Mouse (Mus musculus) urinary bladder, postnatal 36 days (tissue): ENCODE data around the gene Tspan5.

Experiments used
- DNase-seq, 2 experiments: peaks; one replicate each; pipeline ENCODE4 v3.0.0; 2022; ENCODE audit warnings: low spot score in 2 of 2, mixed read lengths in 1 of 2

Gene Tspan5

DNA sequence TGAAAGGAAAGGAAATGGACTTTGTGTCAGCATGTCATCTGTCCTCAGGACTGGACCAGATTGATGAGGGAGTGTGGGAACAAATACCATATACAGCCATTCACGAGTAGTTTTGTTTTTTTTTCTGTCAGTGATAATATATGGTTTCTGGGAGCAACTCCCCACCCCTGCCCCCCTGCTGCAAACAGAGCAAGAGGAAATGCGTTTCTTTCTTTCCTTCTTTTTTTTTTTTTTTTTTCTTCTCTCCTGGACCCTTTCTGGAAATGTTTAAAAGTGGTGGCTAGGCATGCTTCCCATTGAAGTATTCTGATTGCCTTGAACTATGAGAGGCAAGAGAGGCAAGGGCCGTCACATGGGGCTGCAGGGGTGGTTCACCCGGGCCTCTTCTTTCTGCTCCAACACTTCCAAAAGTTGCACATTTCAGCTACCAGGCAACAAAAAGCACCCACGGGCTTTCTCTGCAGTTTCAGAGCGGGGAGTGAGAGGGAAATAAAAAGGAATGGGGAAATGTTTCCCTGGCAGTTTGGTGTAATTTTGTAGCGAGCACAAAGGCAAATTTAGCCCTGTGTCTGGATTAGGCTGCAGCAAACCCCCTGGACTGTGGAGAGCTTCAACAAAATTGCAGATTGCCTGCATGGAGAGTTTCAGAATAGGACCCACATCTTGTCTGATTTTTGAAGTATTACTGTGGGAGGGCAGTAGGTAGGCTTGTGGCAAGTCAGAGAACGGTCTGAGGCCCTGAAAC is 2.2 kb downstream of the Tspan5 start:
- no peak for DNase-seq

GRCm38 (mm10) chr3:138745091-138745490 is 3.1 kb downstream of the Tspan5 start:
- DNase-seq, result no peak

DNA sequence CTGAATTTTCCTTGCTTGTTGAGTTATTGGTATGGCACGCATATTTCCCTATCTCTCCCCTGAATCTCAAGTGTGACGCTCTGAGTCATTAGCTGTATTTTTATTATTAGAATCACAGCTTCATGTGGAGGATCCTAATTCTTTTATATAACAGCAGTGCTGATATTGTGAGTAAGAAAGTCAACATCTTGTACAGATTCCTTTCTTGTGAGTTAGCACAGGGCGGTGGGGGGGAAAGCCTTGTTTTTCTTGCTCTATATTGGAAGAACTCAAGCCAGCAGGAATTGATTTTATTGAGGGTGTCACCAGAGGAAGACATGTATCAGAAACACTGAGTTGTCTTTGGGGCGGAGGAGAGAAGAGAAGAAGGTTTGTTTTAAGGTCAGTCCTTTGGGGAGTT is 3.6 kb downstream of the Tspan5 start:
- DNase-seq, result peak in 1 of 2 experiments; percentile 48

DNA sequence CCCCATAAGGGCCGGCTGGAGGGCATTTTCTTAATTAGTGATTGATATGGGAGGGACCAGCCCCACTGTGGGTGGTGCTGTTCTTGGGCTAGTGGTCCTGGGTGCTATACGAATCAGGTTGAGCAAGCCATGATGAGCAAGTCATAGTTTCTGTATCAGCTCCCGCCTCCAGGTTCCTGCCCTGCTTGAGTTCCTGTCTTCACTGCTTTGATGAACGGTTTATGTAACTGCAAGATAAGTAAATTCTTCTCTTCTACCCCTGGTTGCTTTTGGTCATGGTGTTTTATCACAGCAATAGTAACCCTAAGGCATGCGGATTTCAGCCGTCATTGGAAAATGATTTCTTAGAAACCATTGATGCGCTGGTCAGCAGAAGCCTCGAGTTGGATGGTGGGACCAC is 4.6 kb downstream of the Tspan5 start:
- no peak for DNase-seq

- no peak for DNase-seq
Observed at GRCm38 (mm10) chr3:138747035-138747434, 5.0 kb downstream of the Tspan5 start.

DNA sequence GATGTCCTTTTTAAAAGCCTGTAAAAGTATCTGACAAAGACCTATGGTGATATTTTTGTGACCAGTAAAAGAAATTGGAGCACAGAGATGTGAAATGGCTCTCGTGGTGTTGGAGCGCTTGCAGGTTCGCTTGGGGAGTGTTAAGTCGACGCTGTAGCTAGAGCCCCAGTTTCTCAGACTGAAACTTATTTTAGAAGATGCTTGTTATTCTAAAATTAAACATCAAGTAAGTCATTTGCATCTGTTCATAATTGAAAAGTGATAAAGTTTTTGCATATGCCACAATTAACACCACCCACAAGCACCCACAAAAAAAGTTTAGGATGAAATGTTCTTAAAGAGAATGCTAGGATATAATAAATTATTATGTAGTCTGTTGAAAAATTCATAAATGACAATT is 6.0 kb downstream of the Tspan5 start:
- no peak for DNase-seq

GRCm38 (mm10) chr3:138749645-138750044 is 7.7 kb downstream of the Tspan5 start:
- no peak for DNase-seq

DNA sequence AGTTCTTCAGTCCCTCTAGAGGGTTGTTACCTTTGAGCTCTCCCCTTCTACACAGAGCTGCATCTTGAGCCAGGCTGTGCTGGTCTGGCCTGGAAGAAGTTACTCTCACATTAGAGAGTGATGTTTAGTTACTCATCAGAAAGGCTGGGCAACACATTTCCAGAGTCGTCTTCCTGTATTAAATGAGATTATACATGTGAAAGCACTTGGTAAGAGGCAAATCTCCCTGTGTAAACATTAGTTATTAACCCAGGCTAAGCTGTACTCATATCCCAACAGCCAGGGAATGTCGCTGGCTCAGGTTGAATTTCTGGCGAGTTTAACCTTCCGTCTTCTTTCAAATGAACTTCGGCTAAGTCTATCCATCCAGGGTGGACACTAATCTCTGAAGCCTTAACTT is 9.3 kb downstream of the Tspan5 start:
- DNase-seq, result no peak

DNA sequence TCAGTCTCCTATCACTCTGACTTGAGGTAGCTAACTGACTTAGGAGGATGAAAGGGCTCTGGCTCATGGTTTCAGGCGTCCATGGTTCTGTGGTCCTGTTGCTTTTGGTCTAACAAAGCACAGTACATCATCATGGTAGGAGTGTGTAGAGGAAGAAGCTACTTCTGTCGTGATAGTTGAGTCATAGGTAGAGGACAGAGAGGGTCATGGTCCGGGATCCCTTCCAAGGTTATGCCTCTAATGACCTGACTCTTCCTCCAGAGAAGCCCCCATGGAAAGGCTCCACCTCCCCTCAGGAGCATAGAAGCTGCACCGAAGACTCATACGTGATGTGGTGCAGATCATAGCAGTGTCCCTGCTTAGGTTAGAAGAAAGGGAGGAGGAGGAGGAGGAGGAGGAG is 10.1 kb downstream of the Tspan5 start:
- no peak for DNase-seq

DNA sequence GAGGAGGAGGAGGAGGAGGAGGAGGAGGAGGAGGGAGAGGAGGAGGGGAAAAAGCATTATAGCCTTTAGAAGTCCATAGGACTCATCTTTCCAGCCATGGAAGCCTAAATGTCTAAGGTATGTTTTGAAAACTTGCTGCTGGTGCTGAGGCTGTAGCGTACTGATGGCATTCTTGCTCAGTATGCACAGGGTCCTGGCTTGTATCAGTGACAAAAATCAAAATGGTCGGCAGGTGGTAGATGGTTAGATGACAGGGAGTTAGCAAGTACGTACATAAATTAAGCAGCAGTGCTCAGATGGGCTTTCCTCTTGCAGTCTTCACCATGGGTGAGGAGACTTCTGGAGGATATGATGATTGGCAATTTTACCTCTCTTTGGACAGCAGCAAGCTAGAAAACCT is 10.8 kb downstream of the Tspan5 start:
- no peak for DNase-seq

DNA sequence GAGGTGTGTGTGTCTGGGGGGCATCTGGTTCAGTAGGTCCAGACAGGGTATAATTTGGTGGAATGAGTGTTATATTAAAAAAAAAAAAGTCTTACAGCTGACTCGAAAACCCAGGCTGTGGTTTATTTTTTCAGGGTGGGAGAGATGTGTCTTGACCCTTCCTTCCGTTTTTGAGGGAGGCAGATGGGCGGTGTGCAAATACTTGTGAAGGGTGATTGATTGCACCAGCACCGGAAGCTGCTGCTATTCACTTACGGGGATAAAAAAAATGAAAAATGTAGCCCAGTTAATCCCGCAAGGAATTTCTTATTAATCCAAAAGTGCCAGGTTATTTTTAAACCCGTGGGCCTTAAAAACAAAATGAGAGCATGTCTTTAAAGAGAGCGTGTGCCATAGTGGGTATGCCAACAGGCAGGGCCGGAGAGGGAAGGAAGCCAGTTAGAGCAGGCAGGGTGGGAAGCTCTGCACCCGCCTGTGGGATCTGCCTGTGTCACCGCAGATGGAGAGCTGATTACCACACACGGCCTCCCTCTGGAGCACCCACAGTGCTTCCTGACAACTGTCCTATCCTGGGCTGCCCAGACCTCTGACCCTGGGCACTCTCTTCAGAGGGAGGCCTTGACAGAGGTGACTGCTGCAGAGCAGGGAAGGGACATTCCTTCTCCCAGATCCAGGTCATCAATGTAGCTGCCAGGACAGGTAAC is 11.3 kb downstream of the Tspan5 start:
- DNase-seq, result no peak

GRCm38 (mm10) chr3:138754328-138754727 is 12.3 kb downstream of the Tspan5 start:
- DNase-seq, result no peak

- no peak for DNase-seq
Observed at GRCm38 (mm10) chr3:138757283-138757682, 15.3 kb downstream of the Tspan5 start.

DNA sequence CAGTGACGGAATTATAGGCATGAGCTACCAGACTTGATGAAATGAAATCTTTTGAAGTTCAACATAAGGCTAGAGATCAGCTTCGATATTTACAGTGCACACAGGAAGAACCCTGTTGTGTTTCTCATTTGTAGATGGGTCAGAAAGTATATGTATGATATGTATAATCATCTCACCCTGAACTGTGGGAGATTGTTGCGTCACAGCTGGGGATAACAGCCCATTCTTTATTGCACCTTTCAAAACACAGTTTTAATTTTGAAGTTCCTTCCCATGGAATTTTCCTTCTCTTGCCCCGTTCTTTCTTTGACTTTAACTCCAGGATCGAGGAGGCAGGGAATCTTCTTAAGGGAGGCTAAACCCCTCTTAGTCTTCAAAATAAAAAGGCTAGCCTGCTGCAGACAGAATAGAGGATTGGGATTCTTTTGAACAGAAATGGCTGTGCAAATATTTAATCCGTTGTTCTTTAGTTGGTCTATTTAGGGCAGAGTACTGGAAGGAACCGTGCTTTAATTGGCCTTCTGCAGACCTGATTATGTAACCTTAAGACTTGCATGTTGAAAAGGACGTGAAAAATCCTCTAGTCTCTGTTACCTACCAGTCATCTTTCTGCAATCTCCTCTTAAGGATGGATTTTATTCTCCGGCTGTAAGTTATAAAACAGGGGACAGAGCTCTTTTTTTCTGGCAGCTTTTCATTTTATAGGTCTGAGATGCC is 18.1 kb downstream of the Tspan5 start:
- no peak for DNase-seq

- no peak for DNase-seq
Observed at GRCm38 (mm10) chr3:138760685-138761119, 18.7 kb downstream of the Tspan5 start.

- no peak for DNase-seq
Observed at GRCm38 (mm10) chr3:138761531-138761930, 19.5 kb downstream of the Tspan5 start.

DNA sequence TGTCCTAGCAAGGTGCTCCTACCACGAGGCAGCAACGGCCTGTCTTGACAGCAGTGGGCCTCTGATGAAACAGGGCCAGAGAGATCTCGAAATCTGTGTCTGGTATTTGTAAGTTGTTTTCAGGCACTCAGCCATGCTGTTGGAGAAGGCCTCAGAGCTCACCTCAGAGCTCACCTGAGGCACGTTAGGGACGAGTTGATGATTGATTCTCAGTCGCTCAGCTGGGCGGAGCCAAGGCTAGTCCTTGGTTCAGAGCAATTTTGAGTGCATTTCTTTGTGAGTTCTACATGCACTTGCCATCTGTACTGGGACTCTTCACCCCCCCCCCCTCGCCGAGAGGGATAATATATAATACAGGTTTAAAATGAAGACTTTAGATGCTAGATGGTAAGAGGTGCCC is 21.9 kb downstream of the Tspan5 start:
- no peak for DNase-seq

- DNase-seq, result no peak
Observed at GRCm38 (mm10) chr3:138764782-138765181, 22.8 kb downstream of the Tspan5 start.

- DNase-seq, result no peak
Observed at GRCm38 (mm10) chr3:138767034-138767433, 25.0 kb downstream of the Tspan5 start.

GRCm38 (mm10) chr3:138768541-138769093 is 26.6 kb downstream of the Tspan5 start:
- no peak for DNase-seq

GRCm38 (mm10) chr3:138770650-138771331 is 28.8 kb downstream of the Tspan5 start:
- DNase-seq, result no peak
